Mouse (Mus musculus) CH12.LX (cell line): ENCODE data around the gene Rnaseh2c. TPM values are rescaled to one million over a fixed set of nuclear protein-coding genes. Genes with fewer than 3 reads are reported as not detected.

Experiments
- DNase-seq: peaks from one replicate; pipeline ENCODE4 v3.0.0-alpha.2; 2013; ENCODE audit errors: extremely low read depth
- H3K27ac ChIP-seq: 2 replicates; pipeline ENCODE4 v1.5.1; 2012; ENCODE audit warnings: low read depth, mild to moderate bottlenecking, control low read depth, moderate library complexity; ENCODE audit not compliant: insufficient read depth
- H3K27me3 ChIP-seq: replicated peaks from 2 replicates; pipeline ENCODE3; 2012; ENCODE audit warnings: inconsistent platforms
- H3K36me3 ChIP-seq, 2 experiments: replicated peaks in 1 of 2; 2 replicates each; pipeline versions ENCODE3 to v1.6.1; 2012; ENCODE audit warnings: inconsistent platforms in 1 of 2, low read length in 1 of 2, mild to moderate bottlenecking in 1 of 2, mixed read lengths in 1 of 2, moderate library complexity in 1 of 2; ENCODE audit not compliant: control insufficient read depth in 1 of 2, insufficient read depth in 1 of 2
- H3K4me1 ChIP-seq, 2 experiments: 2 replicates each; pipeline ENCODE4 v1.6.1; 2012; ENCODE audit warnings: inconsistent platforms in 1 of 2, moderate library complexity in 1 of 2; ENCODE audit not compliant: insufficient read depth in 2 of 2, control insufficient read depth in 1 of 2
- H3K4me2 ChIP-seq: 2 replicates; pipeline ENCODE4 v1.6.1; 2012; ENCODE audit warnings: low read depth, mild to moderate bottlenecking, control low read depth; ENCODE audit not compliant: poor library complexity, insufficient read depth, severe bottlenecking
- H3K4me3 ChIP-seq, 3 experiments: fragments of 150-350 bp in 1 of 3; sonication (generic) in 1 of 3; replicated peaks in 1 of 3; 2 replicates each; pipeline versions ENCODE3 to v1.5.1; 2011 to 2012; ENCODE audit warnings: low read depth in 2 of 3, low read length in 2 of 3, mild to moderate bottlenecking in 2 of 3, moderate library complexity in 2 of 3, control low read depth in 1 of 3, improper control_type of control experiment in 1 of 3, inconsistent platforms in 1 of 3, mixed read lengths in 1 of 3; ENCODE audit not compliant: poor library complexity in 1 of 3
- H3K79me2 ChIP-seq: replicated peaks from 2 replicates; pipeline ENCODE4 v1.6.1; 2012; ENCODE audit warnings: mild to moderate bottlenecking, moderate library complexity; ENCODE audit not compliant: control insufficient read depth, poor library complexity, insufficient read depth, severe bottlenecking; ENCODE audit errors: extremely low read depth
- H3K9ac ChIP-seq: 2 replicates; pipeline ENCODE4 v1.6.1; 2012; ENCODE audit warnings: low read depth, mild to moderate bottlenecking, control low read depth, moderate library complexity; ENCODE audit not compliant: insufficient read depth
- H3K9me3 ChIP-seq: replicated peaks from 2 replicates; pipeline ENCODE3; 2012; ENCODE audit warnings: low read length, inconsistent platforms, mixed read lengths
- CHD1 ChIP-seq: IDR thresholded peaks from 2 replicates; pipeline ENCODE4 v1.6.1; 2012; ENCODE audit warnings: low read depth, low read length, improper control_type of control experiment, inconsistent platforms
- CTCF ChIP-seq, 2 experiments: IDR thresholded peaks in 1 of 2; conservative IDR thresholded peaks in 1 of 2; 2 replicates each; pipeline ENCODE4 v1.5.1; 2011 to 2012; ENCODE audit warnings: low read depth in 2 of 2, low read length in 2 of 2, improper control_type of control experiment in 1 of 2, inconsistent platforms in 1 of 2, mild to moderate bottlenecking in 1 of 2, moderate library complexity in 1 of 2
- JUND ChIP-seq: conservative IDR thresholded peaks from 2 replicates; pipeline ENCODE4 v1.6.1; 2011; ENCODE audit warnings: low read depth, low read length, improper control_type of control experiment
- NRF1 ChIP-seq: IDR thresholded peaks from 2 replicates; pipeline ENCODE4 v1.6.1; 2014; ENCODE audit warnings: low read depth, mild to moderate bottlenecking, inconsistent platforms, low read length, improper control_type of control experiment, moderate library complexity
- PAX5 ChIP-seq: IDR thresholded peaks from 2 replicates; pipeline ENCODE4 v1.6.1; 2012; ENCODE audit warnings: low read length, inconsistent platforms, mixed read lengths
- POLR2AphosphoS2 ChIP-seq: IDR thresholded peaks from 2 replicates; pipeline ENCODE4 v1.6.1; 2011; ENCODE audit warnings: low read depth, low read length, improper control_type of control experiment
- RCOR1 ChIP-seq: conservative IDR thresholded peaks from 2 replicates; pipeline ENCODE4 v1.6.1; 2012; ENCODE audit warnings: low read depth, mild to moderate bottlenecking, inconsistent platforms, low read length, improper control_type of control experiment
- ZMIZ1 ChIP-seq: IDR thresholded peaks from 2 replicates; pipeline ENCODE4 v1.6.1; 2012; ENCODE audit warnings: low read depth, mild to moderate bottlenecking, inconsistent platforms, low read length, improper control_type of control experiment
- dilution Hi-C: fragments of 300-500 bp; cut with MboI; formaldehyde crosslinking; loops from 2 replicates; pipeline ENCODE4 v1.14.3; 2020; ENCODE audit warnings: low sequenced_read_pairs; ENCODE audit not compliant: extremely low pct_unique_long_range_greater_than_20kb, extremely low pct_ligation_motif_present
- in situ Hi-C: fragments of 300-500 bp; cut with MboI; formaldehyde crosslinking; loops from 3 replicates; pipeline ENCODE4 v1.14.3; 2019; ENCODE audit warnings: low sequenced_read_pairs, low pct_ligation_motif_present, low pct_unique_long_range_greater_than_20kb, mixed read lengths
- polyA plus RNA-seq: library from polyadenylated mRNA; unstranded; fragments of >175 nt; gene quantifications from 2 replicates; pipeline ENCODE4 v1.2.1, GENCODE M21; 2012; ENCODE audit warnings: low read depth; ENCODE audit not compliant: insufficient read length
- total RNA-seq, 2 experiments: library from RNA; depleted of rRNA; stranded (reverse); fragments of 300-350 nt in 1 of 2; fragments of >200 nt in 1 of 2; gene quantifications; 2 replicates each; pipeline ENCODE4 v1.2.3; 2012 to 2014

Rnaseh2c gene
- total and polyA plus RNA-seq, 3 experiments: 54.2 to 124 (median 79.0) TPM

- Histone ChIP-seq H3K9me3 (peaks cover 18% of the 10 kb centered on the region), H3K4me2 (no peak overlapping the region), H3K4me1 (peaks cover 0 to 8% of the 10 kb centered on the region in 2 experiments; a peak in 2 of 4 replicates)
- TF ChIP-seq RCOR1 (no peak), CHD1 (no peak)
- TF ChIP-seq, all 38 proteins: peak for 0
- Histone ChIP-seq H3K27me3 (peaks cover 83% of the 10 kb centered on the region), H3K4me3 (no peak overlapping the region), H3K79me2 (no peaks in the 10 kb centered on the region), H3K9ac (no peak overlapping the region), H3K27ac (no peak overlapping the region), H3K36me3 (no peaks in the 10 kb centered on the region)
- dilution Hi-C loops: no loop called here
- in situ Hi-C loops: loop anchor here (5.0 kb wide), 1 partner anchor 35 kb away; no protein-coding TSS in a partner anchor
- DNase-seq: no peak
Measured at GRCm38 (mm10) chr19:5561886-5562285, 39.8 kb upstream of the Rnaseh2c start.

DNA sequence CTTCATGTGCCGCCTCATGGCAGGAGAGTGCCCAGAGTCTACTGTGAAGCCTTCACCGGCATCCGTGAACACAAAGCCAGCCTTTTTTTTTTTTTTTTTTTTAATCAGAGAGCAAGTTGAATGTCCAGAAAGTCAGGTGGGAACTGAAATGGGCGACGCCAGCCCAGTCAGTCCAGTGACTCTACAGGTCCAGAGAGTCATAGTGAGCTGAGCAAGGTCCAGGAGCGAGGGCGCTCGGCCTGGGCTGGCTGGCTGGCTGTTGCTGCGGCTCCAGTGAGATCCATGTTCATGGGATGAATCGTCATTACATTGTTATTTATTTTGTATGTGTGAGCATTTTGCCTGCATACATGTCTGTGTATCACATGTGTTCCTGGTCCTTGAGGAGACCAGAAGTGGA, 38.9 kb upstream of the Rnaseh2c start:
- DNase-seq: no peak
- no peak overlapping the region for H3K27ac ChIP-seq
- in situ Hi-C loops: loop anchor here (5.0 kb wide), 1 partner anchor 35 kb away; no protein-coding TSS in a partner anchor
- peaks cover 18% of the 10 kb centered on the region for H3K9me3 ChIP-seq
- H3K79me2 ChIP-seq: no peaks in the 10 kb centered on the region
- no peak overlapping the region for H3K9ac ChIP-seq
- peaks cover 0 to 10% of the 10 kb centered on the region in 2 experiments; a peak in 2 of 4 replicates for H3K4me1 ChIP-seq
- no peak for TF ChIP-seq JUND
- TF ChIP-seq, all 38 proteins: peak for 0
- Histone ChIP-seq H3K27me3 (peaks cover 76% of the 10 kb centered on the region), H3K4me3 (no peak overlapping the region), H3K36me3 (no peaks in the 10 kb centered on the region), H3K4me2 (no peak overlapping the region)
- dilution Hi-C loops: no loop called here

- Histone ChIP-seq H3K27me3 (peaks cover 42% of the 10 kb centered on the region), H3K4me1 (peaks cover 7 to 22% of the 10 kb centered on the region in 2 experiments), H3K9ac (no peak overlapping the region), H3K4me2 (no peak overlapping the region), H3K27ac (no peak overlapping the region), H3K4me3 (no peak overlapping the region), H3K9me3 (peaks cover 1% of the 10 kb centered on the region), H3K36me3 (peaks cover 22 to 25% of the 10 kb centered on the region in 2 experiments), H3K79me2 (0 out of 2 replicates have a peak, but pooled peaks cover 5% of the 10 kb centered on the region)
- TF ChIP-seq PAX5: no peak
- TF ChIP-seq CTCF (conservative IDR thresholded peaks at IDR 0.05 in 1 of 2, IDR thresholded peaks at IDR 0.05 in 1 of 2; ENCODE audit: low read depth in 2 of 2, low read length in 2 of 2): peak in 1 of 2 experiments; percentile 13; a peak in 1 of 4 replicates
- no peak for TF ChIP-seq NRF1
- in situ Hi-C loops: no loop called here
- dilution Hi-C loops: no loop called here
- DNase-seq: no peak
Measured at GRCm38 (mm10) chr19:5566316-5566715, 35.4 kb upstream of the Rnaseh2c start.

DNA sequence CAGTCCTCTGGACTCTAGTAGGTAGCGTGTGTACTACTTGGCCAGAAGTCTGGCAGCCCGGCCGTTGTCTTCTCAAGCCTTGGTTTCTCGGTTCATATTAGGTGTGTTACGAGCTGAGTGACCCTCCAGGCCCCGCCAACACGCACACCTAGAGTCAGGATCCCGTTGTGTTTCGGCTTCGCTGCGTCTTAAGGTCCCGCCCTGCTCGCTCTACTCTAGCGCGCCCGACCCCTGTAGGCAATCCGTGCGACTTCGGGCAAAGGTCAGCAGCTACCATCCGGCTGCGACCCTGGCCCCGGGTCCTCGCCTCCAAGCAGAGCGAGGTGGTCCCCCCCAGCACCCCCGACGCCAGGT, 34.5 kb upstream of the Rnaseh2c start:
- Histone ChIP-seq H3K4me2 (peak overlapping the region; percentile 84), H3K4me3 (peak overlapping the region; percentile 43 to 87 (median 78)), H3K27ac (peak overlapping the region; percentile 94), H3K79me2 (0 out of 2 replicates have a peak, but pooled peaks cover 5% of the 10 kb centered on the region), H3K9me3 (no peaks in the 10 kb centered on the region), H3K9ac (peak overlapping the region; percentile 88), H3K27me3 (peaks cover 34% of the 10 kb centered on the region), H3K4me1 (peaks cover 7 to 22% of the 10 kb centered on the region in 2 experiments), H3K36me3 (peaks cover 26 to 31% of the 10 kb centered on the region in 2 experiments)
- dilution Hi-C loops: no loop called here
- 0 out of 2 replicates have a peak, but pooled peaks have one; percentile 20 for TF ChIP-seq ZMIZ1
- TF ChIP-seq POLR2AphosphoS2: no peak
- no peak for DNase-seq
- in situ Hi-C loops: no loop called here
